9 mouse cellular contexts compared by ENCODE assay signal in the genomic region with DNA sequence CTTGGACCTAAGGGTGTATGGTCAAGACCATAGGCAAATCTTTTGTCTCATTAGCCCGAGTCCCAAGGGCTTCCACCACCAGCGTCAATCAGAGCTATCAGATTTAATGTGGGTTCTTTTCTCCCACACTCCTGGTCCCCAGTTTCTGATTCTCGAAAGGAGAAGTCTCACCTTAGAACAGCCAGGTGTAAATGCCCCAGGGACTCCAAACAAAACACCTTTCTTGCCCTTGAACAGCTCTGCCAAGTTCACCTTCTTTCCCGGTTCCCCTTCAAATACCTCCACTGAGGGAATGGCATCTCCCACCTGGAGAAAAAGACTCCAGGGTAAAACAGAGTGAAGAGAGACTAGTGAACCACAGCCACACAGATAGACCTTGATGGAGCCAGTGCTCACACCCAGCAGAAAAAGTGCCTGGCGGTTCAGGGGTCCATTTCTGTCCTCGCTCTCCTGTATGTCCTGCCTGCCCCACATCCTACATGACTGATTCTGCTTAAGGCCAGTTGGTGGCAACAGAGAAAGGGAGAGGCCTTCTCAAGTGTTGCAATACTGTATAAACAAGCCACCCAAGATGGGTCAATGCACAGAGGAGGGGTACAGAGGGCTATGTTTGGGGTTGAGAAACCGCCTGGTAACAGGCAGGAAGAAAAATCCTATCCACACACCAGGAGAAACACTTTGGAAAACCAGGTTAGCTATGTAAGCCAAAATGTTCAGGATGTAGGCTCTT. TPM values are rescaled to one million over a fixed set of nuclear protein-coding genes. Genes with fewer than 3 reads are reported as not detected.
DNase-seq lines count a peak whose midpoint lies in the region; ATAC-seq lines count a peak whose summit lies in the region.
"Had no signal": no experiment of that assay in that cellular context is flagged by ENCODE, and none has a peak within 500 bp of the region (broad histone marks: within the 10 kb centered on the region; RNA-seq: fewer than 3 reads in every experiment).

No protein-coding gene starts in this region.

- H3K27ac ChIP-seq in neural tube, embryonic 11.5 days (ENCODE audit: low read depth, low read length) = no peak overlapping the region
- H3K27ac ChIP-seq in liver, embryonic 16.5 days (ENCODE audit: low read length) = peak overlapping the region; percentile 60
- H3K27ac ChIP-seq in stomach, embryonic 15.5 days = no peak overlapping the region

- DNase-seq in neural tube, embryonic 11.5 days (ENCODE audit: low spot score) = no peak
- DNase-seq in neural tube, embryonic 10.5 days (ENCODE audit: extremely low spot score, low spot score) = no peak
- DNase-seq in thymus, postnatal 4 days = no peak
- no peak for DNase-seq in left cerebral cortex, adult 18-20 months (ENCODE audit: low spot score in 2 of 2)
- DNase-seq in adrenal gland, postnatal 10 days = no peak

- no peaks in the 10 kb centered on the region for H3K27me3 ChIP-seq in neural tube, embryonic 11.5 days (ENCODE audit: control insufficient read depth, insufficient read depth, low read length)
- H3K27me3 ChIP-seq in liver, embryonic 16.5 days (ENCODE audit: control insufficient read depth, insufficient read depth, low read depth, low read length) = no peaks in the 10 kb centered on the region
- no peaks in the 10 kb centered on the region for H3K27me3 ChIP-seq in stomach, embryonic 15.5 days (replicated peaks)

- H3K9ac ChIP-seq in neural tube, embryonic 11.5 days (ENCODE audit: low read length) = no peak overlapping the region
- H3K9ac ChIP-seq in liver, embryonic 16.5 days (ENCODE audit: low read depth, low read length) = no peak overlapping the region
- H3K9ac ChIP-seq in stomach, embryonic 15.5 days = no peak overlapping the region

- WGBS in neural tube, embryonic 11.5 days = 86% methylated on average over 7 of the region's 7 CpGs
- 60% methylated on average over 7 of the region's 7 CpGs for WGBS in liver, embryonic 16.5 days (ENCODE audit: insufficient replicate concordance)
- WGBS in stomach, embryonic 15.5 days = 79% methylated on average over 7 of the region's 7 CpGs

- peak overlapping the region; percentile 86; the same call in 1 of the 2 replicates for H3K4me2 ChIP-seq in neural tube, embryonic 11.5 days (ENCODE audit: low read depth)
- peak overlapping the region; percentile 90 for H3K4me2 ChIP-seq in liver, embryonic 16.5 days (ENCODE audit: low read depth, low read length)
- peak overlapping the region; percentile 71 for H3K4me2 ChIP-seq in stomach, embryonic 15.5 days

- H3K9me3 ChIP-seq in neural tube, embryonic 11.5 days (ENCODE audit: control insufficient read depth, low read length) = no peaks in the 10 kb centered on the region
- no peaks in the 10 kb centered on the region for H3K9me3 ChIP-seq in liver, embryonic 16.5 days (replicated peaks; ENCODE audit: control insufficient read depth, low read length)
- H3K9me3 ChIP-seq in stomach, embryonic 15.5 days = no peaks in the 10 kb centered on the region

- no peak for ATAC-seq in neural tube, embryonic 11.5 days (ENCODE audit: insufficient read depth, low FRiP score, low TSS enrichment)
- ATAC-seq in granulocyte monocyte progenitor cell, adult 5-6 weeks (replicated peaks; ENCODE audit: poor library complexity, severe bottlenecking) = peak; percentile 27; the same call in 1 of the 2 replicates
- ATAC-seq in liver, embryonic 16.5 days (ENCODE audit: low read depth) = peak; percentile 17; the same call in 1 of the 2 replicates
- no peak for ATAC-seq in stomach, embryonic 15.5 days (ENCODE audit: insufficient read depth, low FRiP score, low read depth)

- no peak overlapping the region for H3K4me3 ChIP-seq in neural tube, embryonic 11.5 days (ENCODE audit: low read depth, low read length)
- peak overlapping the region; percentile 82 for H3K4me3 ChIP-seq in liver, embryonic 16.5 days (ENCODE audit: low read depth, low read length)
- peak overlapping the region; percentile 59 for H3K4me3 ChIP-seq in stomach, embryonic 15.5 days (replicated peaks)

- peaks cover 14% of the 10 kb centered on the region for H3K4me1 ChIP-seq in neural tube, embryonic 11.5 days (ENCODE audit: control insufficient read depth, insufficient read depth, low read length)
- peaks cover 18% of the 10 kb centered on the region for H3K4me1 ChIP-seq in liver, embryonic 16.5 days (ENCODE audit: control insufficient read depth, low read depth, low read length)
- peaks cover 23% of the 10 kb centered on the region for H3K4me1 ChIP-seq in stomach, embryonic 15.5 days

- peaks cover 11% of the 10 kb centered on the region for H3K36me3 ChIP-seq in neural tube, embryonic 11.5 days (ENCODE audit: control insufficient read depth, insufficient read depth, low read length)
- peaks cover 6% of the 10 kb centered on the region for H3K36me3 ChIP-seq in liver, embryonic 16.5 days (ENCODE audit: control insufficient read depth, insufficient read depth)
- H3K36me3 ChIP-seq in stomach, embryonic 15.5 days = peaks cover 37% of the 10 kb centered on the region

RNA-seq across cellular contexts. Expression of a gene that starts 1.5 kb away (rescaled TPM):
- 125 and 131 TPM in 2 replicates for polyA plus RNA-seq in neural tube, embryonic 11.5 days (2014; fragmentation: Nextera tagmentation; extraction: Ambion mirVana)
- 149 and 152 TPM in 2 replicates for total RNA-seq in granulocyte monocyte progenitor cell, adult 5-6 weeks (2014; fragmentation: Nextera tagmentation)
- total RNA-seq in granulocyte monocyte progenitor cell, adult 5-6 weeks (2017) = 156 and 160 TPM in 2 replicates
- polyA plus RNA-seq in liver, embryonic 16.5 days (2015; fragmentation: Nextera tagmentation; extraction: Ambion mirVana) = 57.3 and 62.3 TPM in 2 replicates
- polyA plus RNA-seq in stomach, embryonic 15.5 days (2015; fragmentation: Nextera tagmentation; extraction: Ambion mirVana) = 130 and 135 TPM in 2 replicates
- total RNA-seq in left cerebral cortex, adult 18-20 months (2021) = 10 to 100 TPM; 46.2 to 46.4 TPM
- total RNA-seq in adrenal gland, postnatal 10 days (2021) = 10 to 100 TPM; 53.9 to 70.4 TPM

RNA-seq across cellular contexts. Expression of a gene that starts 1.9 kb away (rescaled TPM):
- 110 and 120 TPM in 2 replicates for polyA plus RNA-seq in neural tube, embryonic 11.5 days (2014; fragmentation: Nextera tagmentation; extraction: Ambion mirVana)
- 352 and 419 TPM in 2 replicates for total RNA-seq in granulocyte monocyte progenitor cell, adult 5-6 weeks (2014; fragmentation: Nextera tagmentation)
- total RNA-seq in granulocyte monocyte progenitor cell, adult 5-6 weeks (2017) = 522 and 534 TPM in 2 replicates
- 140 and 161 TPM in 2 replicates for polyA plus RNA-seq in liver, embryonic 16.5 days (2015; fragmentation: Nextera tagmentation; extraction: Ambion mirVana)
- 228 and 279 TPM in 2 replicates for polyA plus RNA-seq in stomach, embryonic 15.5 days (2015; fragmentation: Nextera tagmentation; extraction: Ambion mirVana)
- total RNA-seq in left cerebral cortex, adult 18-20 months (2021) = 100 to 1,000 TPM; 367 to 381 TPM
- 100 to 1,000 TPM; 417 to 451 TPM for total RNA-seq in adrenal gland, postnatal 10 days (2021)

RNA-seq across cellular contexts. Expression of a gene that starts 13.6 kb away (rescaled TPM):
- polyA plus RNA-seq in neural tube, embryonic 11.5 days (2014; fragmentation: Nextera tagmentation; extraction: Ambion mirVana) = 4.1 and 4.3 TPM in 2 replicates
- 10.7 and 29.3 TPM in 2 replicates for total RNA-seq in granulocyte monocyte progenitor cell, adult 5-6 weeks (2014; fragmentation: Nextera tagmentation)
- 15.5 and 18.6 TPM in 2 replicates for total RNA-seq in granulocyte monocyte progenitor cell, adult 5-6 weeks (2017)
- polyA plus RNA-seq in liver, embryonic 16.5 days (2015; fragmentation: Nextera tagmentation; extraction: Ambion mirVana) = 3.6 and 4.8 TPM in 2 replicates
- polyA plus RNA-seq in stomach, embryonic 15.5 days (2015; fragmentation: Nextera tagmentation; extraction: Ambion mirVana) = 17.1 and 18.8 TPM in 2 replicates
- 10 to 100 TPM; 69.5 to 72.2 TPM for total RNA-seq in left cerebral cortex, adult 18-20 months (2021)
- total RNA-seq in adrenal gland, postnatal 10 days (2021) = 10 to 100 TPM; 71.0 to 97.4 TPM

RNA-seq across cellular contexts. Expression of a gene that starts 17.2 kb away (rescaled TPM):
- 0.77 TPM in 1 of 2 replicates, not detected in the other for polyA plus RNA-seq in neural tube, embryonic 11.5 days (2014; fragmentation: Nextera tagmentation; extraction: Ambion mirVana)
- 3.0 TPM in 1 of 2 replicates, not detected in the other for total RNA-seq in granulocyte monocyte progenitor cell, adult 5-6 weeks (2014; fragmentation: Nextera tagmentation)
- total RNA-seq in granulocyte monocyte progenitor cell, adult 5-6 weeks (2017) = 2.8 and 4.5 TPM in 2 replicates
- polyA plus RNA-seq in liver, embryonic 16.5 days (2015; fragmentation: Nextera tagmentation; extraction: Ambion mirVana) = 0.16 and 0.50 TPM in 2 replicates
- polyA plus RNA-seq in stomach, embryonic 15.5 days (2015; fragmentation: Nextera tagmentation; extraction: Ambion mirVana) = 1.6 TPM in 2 replicates
- 10 to 100 TPM; 16.9 to 22.5 TPM for total RNA-seq in left cerebral cortex, adult 18-20 months (2021)
- 1 to 10 TPM; 1.2 to 1.7 TPM for total RNA-seq in adrenal gland, postnatal 10 days (2021)
- total RNA-seq: common myeloid progenitor, adult 5-6 weeks had no signal

RNA-seq across cellular contexts. Expression of a gene that starts 26.3 kb away (rescaled TPM):
- polyA plus RNA-seq in neural tube, embryonic 11.5 days (2014; fragmentation: Nextera tagmentation; extraction: Ambion mirVana) = 0.13 and 0.28 TPM in 2 replicates
- not detected in 2 replicates for total RNA-seq in granulocyte monocyte progenitor cell, adult 5-6 weeks (2014; fragmentation: Nextera tagmentation)
- total RNA-seq in granulocyte monocyte progenitor cell, adult 5-6 weeks (2017) = not detected in 2 replicates
- polyA plus RNA-seq in liver, embryonic 16.5 days (2015; fragmentation: Nextera tagmentation; extraction: Ambion mirVana) = 0.04 and 0.11 TPM in 2 replicates
- 0.67 and 0.86 TPM in 2 replicates for polyA plus RNA-seq in stomach, embryonic 15.5 days (2015; fragmentation: Nextera tagmentation; extraction: Ambion mirVana)
- total RNA-seq in left cerebral cortex, adult 18-20 months (2021) = 10 to 100 TPM; 29.2 to 37.4 TPM
- under 1 TPM; 0.30 to 0.73 TPM for total RNA-seq in adrenal gland, postnatal 10 days (2021)
- total RNA-seq: common myeloid progenitor, adult 5-6 weeks had no signal

Comparison
In these comparisons a context has a peak if more than half of its experiments do, and no peak if none do; other contexts are left out.
1. ATAC-seq: peak in granulocyte monocyte progenitor cell, adult 5-6 weeks (single experiment) and liver, embryonic 16.5 days (single experiment); none in neural tube, embryonic 11.5 days (single experiment) and stomach, embryonic 15.5 days (single experiment).
2. Peak in every context shown above with its lines, with median percentiles within 50 percentile points of each other: H3K4me2 ChIP-seq.